Mouse (Mus musculus) small intestine, adult 2 months (tissue): ENCODE measurements around the gene Ush2a.

Source experiments
- CTCF ChIP-seq: fragments of 200-500 bp; IDR thresholded peaks from 2 replicates; pipeline ENCODE4 v1.5.1; 2012; ENCODE audit warnings: low read depth, mild to moderate bottlenecking, control low read depth, inconsistent platforms, low read length, moderate library complexity, mixed read lengths; ENCODE audit not compliant: insufficient replicate concordance, insufficient read length; ENCODE audit errors: extremely low read depth
- POLR2A ChIP-seq: fragments of 200-500 bp; IDR thresholded peaks from 2 replicates; pipeline ENCODE4 v1.6.1; 2012; ENCODE audit warnings: low read depth, mild to moderate bottlenecking, control low read depth, inconsistent platforms, low read length, moderate library complexity

DNA sequence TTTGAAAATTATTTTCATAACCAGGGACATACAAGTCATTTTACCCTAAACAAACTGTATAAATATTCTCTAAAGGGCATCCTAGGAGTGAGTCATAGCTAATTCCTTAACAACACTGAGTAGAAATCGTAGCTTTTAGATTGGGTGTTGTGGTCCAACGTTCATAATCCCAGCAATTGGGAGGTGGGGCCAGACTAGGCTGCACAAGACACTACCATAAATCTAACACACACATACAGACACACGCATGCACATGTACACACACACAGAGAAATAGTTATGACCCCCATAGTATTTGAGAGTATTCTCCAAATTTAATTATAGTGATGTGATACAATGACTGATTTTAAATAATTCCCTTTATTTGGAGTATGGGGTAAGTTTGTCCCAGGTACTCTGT, 125.5 kb downstream of the Ush2a start:
- TF ChIP-seq POLR2A (no peak), CTCF (no peak)
